Mouse (Mus musculus) embryonic facial prominence, embryonic 11.5 days (tissue): ENCODE measurements around the gene Muc3. TPM values are rescaled to one million over a fixed set of nuclear protein-coding genes. Genes with fewer than 3 reads are reported as not detected.

Experiments used
- ATAC-seq: fragments of 200-750 bp; cut with Nextera tagmentation; replicated peaks from 2 replicates; pipeline ENCODE4 v1.8.0; 2017; ENCODE audit warnings: low read depth; ENCODE audit not compliant: insufficient number of reproducible peaks, low FRiP score, low TSS enrichment
- DNase-seq: peaks from one replicate; pipeline ENCODE4 v3.0.0-alpha.2; 2015; ENCODE audit warnings: low spot score
- H3K27ac ChIP-seq: fragments of 300-500 bp; sonication (generic); replicated peaks from 2 replicates; pipeline ENCODE4 v1.5.1; 2014; ENCODE audit warnings: mild to moderate bottlenecking, low read depth, low read length, control low read depth
- H3K27me3 ChIP-seq: fragments of 300-500 bp; sonication (generic); 2 replicates; pipeline ENCODE4 v1.6.1; 2014; ENCODE audit warnings: mild to moderate bottlenecking, low read length, moderate library complexity, mixed read lengths; ENCODE audit not compliant: control insufficient read depth, insufficient read depth
- H3K36me3 ChIP-seq: fragments of 300-500 bp; sonication (generic); replicated peaks from 2 replicates; pipeline ENCODE4 v1.6.1; 2014; ENCODE audit warnings: low read depth, mild to moderate bottlenecking, low read length, moderate library complexity, mixed read lengths; ENCODE audit not compliant: control insufficient read depth, insufficient read depth
- H3K4me1 ChIP-seq: fragments of 300-500 bp; sonication (generic); 2 replicates; pipeline ENCODE4 v1.6.1; 2014; ENCODE audit warnings: low read length, mixed read lengths; ENCODE audit not compliant: control insufficient read depth, insufficient read depth
- H3K4me2 ChIP-seq: fragments of 300-500 bp; sonication (generic); 2 replicates; pipeline ENCODE4 v1.6.1; 2014; ENCODE audit warnings: low read depth, mild to moderate bottlenecking, control low read depth, low read length, moderate library complexity
- H3K4me3 ChIP-seq: fragments of 300-500 bp; sonication (generic); 2 replicates; pipeline ENCODE4 v1.5.1; 2014; ENCODE audit warnings: low read depth, low read length, control low read depth
- H3K9ac ChIP-seq: fragments of 300-500 bp; sonication (generic); replicated peaks from 2 replicates; pipeline ENCODE4 v1.6.1; 2014; ENCODE audit warnings: mild to moderate bottlenecking, control low read depth, low read length
- H3K9me3 ChIP-seq: fragments of 300-500 bp; sonication (generic); replicated peaks from 2 replicates; pipeline ENCODE4 v1.6.1; 2016; ENCODE audit warnings: mild to moderate bottlenecking, low read length, inconsistent platforms, mixed read lengths; ENCODE audit not compliant: control insufficient read depth
- WGBS: fragments of 180-500 bp; shearing (Covaris S2); extraction: QIAGEN DNeasy Blood & Tissue Kit; methylation state at CpG from one replicate; pipeline ENCODE4 v1.1.7; 2014; 5-methylcytosine and 5-hydroxymethylcytosine counted together
- polyA plus RNA-seq: library from polyadenylated mRNA; unstranded; fragments of >200 nt; fragmentation: Nextera tagmentation; extraction: Ambion mirVana; gene quantifications from 2 replicates; pipeline ENCODE4 v1.2.1, GENCODE M21; 2014

Muc3 gene
- polyA plus RNA-seq, 1 experiment from 2014 or later: not detected

DNA sequence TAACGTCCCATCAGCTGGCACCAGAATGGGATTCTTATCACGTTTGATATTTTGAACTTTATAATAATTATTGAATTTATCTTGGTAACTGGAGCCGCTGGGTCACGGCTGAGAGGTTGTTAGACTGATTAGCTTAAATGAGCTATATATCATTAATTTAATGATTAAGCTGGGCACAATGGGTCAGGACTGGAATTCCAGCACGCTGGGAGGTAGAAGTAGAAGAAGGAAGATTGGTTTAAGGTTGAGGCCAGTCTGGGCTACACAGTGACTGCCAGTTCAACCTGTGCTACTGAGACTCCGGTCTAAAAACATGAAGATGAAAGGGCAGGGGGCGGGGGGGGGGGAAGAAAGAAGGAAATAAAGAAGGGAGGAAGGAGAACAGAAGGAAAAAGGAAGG is 22.4 kb upstream of the Muc3 start:
- 72% methylated on average over 7 of the region's 7 CpGs for WGBS
- Histone ChIP-seq H3K27me3 (no peaks in the 10 kb centered on the region), H3K9ac (no peak overlapping the region), H3K4me1 (no peaks in the 10 kb centered on the region), H3K27ac (no peak overlapping the region), H3K9me3 (no peaks in the 10 kb centered on the region), H3K4me2 (no peak overlapping the region), H3K36me3 (no peaks in the 10 kb centered on the region), H3K4me3 (no peak overlapping the region)
- DNase-seq (no peak), ATAC-seq (no peak)

GRCm38 (mm10) chr5:137170836-137171380 is 21.8 kb upstream of the Muc3 start:
- no peaks in the 10 kb centered on the region for H3K27me3 ChIP-seq
- H3K9ac ChIP-seq: no peak overlapping the region
- no peak overlapping the region for H3K4me2 ChIP-seq
- no peak for ATAC-seq
- no peaks in the 10 kb centered on the region for H3K9me3 ChIP-seq
- no peak for DNase-seq
- no peaks in the 10 kb centered on the region for H3K4me1 ChIP-seq
- no peak overlapping the region for H3K27ac ChIP-seq
- H3K4me3 ChIP-seq: no peak overlapping the region
- no peaks in the 10 kb centered on the region for H3K36me3 ChIP-seq
- 80% methylated on average over 9 of the region's 9 CpGs for WGBS

- Histone ChIP-seq H3K9ac (no peak overlapping the region), H3K4me3 (no peak overlapping the region), H3K27me3 (no peaks in the 10 kb centered on the region), H3K36me3 (no peaks in the 10 kb centered on the region), H3K4me2 (no peak overlapping the region), H3K9me3 (no peaks in the 10 kb centered on the region), H3K27ac (no peak overlapping the region), H3K4me1 (no peaks in the 10 kb centered on the region)
- no peak for DNase-seq
- 76% methylated on average over 6 of the region's 6 CpGs for WGBS
- no peak for ATAC-seq
Measured at GRCm38 (mm10) chr5:137167539-137167938, 18.4 kb upstream of the Muc3 start.

DNA sequence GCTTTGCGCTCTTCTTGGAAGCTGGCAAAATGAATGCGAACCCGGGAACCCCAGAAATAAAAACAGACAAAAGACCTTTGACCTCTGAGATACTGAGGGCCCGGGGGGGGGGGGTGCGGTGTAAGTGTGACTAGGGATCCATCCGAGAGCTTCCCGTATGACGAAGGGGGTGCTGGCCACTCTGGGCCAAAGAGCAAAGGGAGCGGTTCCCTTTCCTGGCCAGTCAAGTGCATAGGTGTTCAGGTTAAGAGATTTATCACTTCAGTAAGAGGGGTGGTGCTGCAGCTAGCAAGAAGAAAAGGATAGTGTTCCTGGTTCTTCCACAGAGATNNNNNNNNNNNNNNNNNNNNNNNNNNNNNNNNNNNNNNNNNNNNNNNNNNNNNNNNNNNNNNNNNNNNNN is 16.9 kb upstream of the Muc3 start:
- 73% methylated on average over 9 of the region's 9 CpGs for WGBS

DNA sequence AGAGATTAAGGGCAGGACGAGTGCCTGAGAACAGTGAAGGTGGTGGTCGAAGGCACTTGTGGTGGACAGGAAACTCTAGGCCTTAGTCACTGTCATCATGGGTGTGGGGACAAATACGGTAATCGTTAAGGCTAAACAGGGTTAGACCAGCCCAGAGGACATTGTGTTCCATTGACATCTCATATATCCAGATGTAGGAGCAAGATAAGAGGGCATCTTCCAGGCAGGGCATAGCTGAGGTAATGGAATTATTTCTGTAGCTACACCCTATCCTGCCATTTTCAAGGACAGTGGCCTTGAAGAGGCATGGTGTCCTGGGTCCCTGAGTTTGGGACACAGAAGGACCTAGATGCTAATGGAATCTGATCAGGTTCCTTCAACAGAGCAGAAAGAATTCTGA is 12.7 kb upstream of the Muc3 start:
- H3K36me3 ChIP-seq: no peaks in the 10 kb centered on the region
- no peaks in the 10 kb centered on the region for H3K4me1 ChIP-seq
- H3K9ac ChIP-seq: no peak overlapping the region
- no peak overlapping the region for H3K4me2 ChIP-seq
- no peaks in the 10 kb centered on the region for H3K27me3 ChIP-seq
- H3K27ac ChIP-seq: no peak overlapping the region
- 85% methylated on average over 4 of the region's 4 CpGs for WGBS
- no peaks in the 10 kb centered on the region for H3K9me3 ChIP-seq
- DNase-seq (no peak), ATAC-seq (no peak)
- H3K4me3 ChIP-seq: no peak overlapping the region

More for the DNA sequence above, 16.9 kb upstream of the Muc3 start:
- no peaks in the 10 kb centered on the region for H3K9me3 ChIP-seq
- H3K9ac ChIP-seq: no peak overlapping the region
- ATAC-seq (no peak), DNase-seq (no peak)
- no peak overlapping the region for H3K27ac ChIP-seq
- no peaks in the 10 kb centered on the region for H3K27me3 ChIP-seq
- no peak overlapping the region for H3K4me2 ChIP-seq
- no peaks in the 10 kb centered on the region for H3K36me3 ChIP-seq
- H3K4me1 ChIP-seq: no peaks in the 10 kb centered on the region
- H3K4me3 ChIP-seq: no peak overlapping the region

- no peak overlapping the region for H3K27ac ChIP-seq
- H3K27me3 ChIP-seq: no peaks in the 10 kb centered on the region
- DNase-seq (peak; percentile 15), ATAC-seq (no peak)
- H3K4me2 ChIP-seq: no peak overlapping the region
- 31% methylated on average over 11 of the region's 11 CpGs for WGBS
- H3K36me3 ChIP-seq: no peaks in the 10 kb centered on the region
- H3K9me3 ChIP-seq: no peaks in the 10 kb centered on the region
- H3K4me3 ChIP-seq: no peak overlapping the region
- no peak overlapping the region for H3K9ac ChIP-seq
- H3K4me1 ChIP-seq: no peaks in the 10 kb centered on the region
Measured at GRCm38 (mm10) chr5:137159461-137159860, 10.3 kb upstream of the Muc3 start.

- Histone ChIP-seq H3K4me1 (no peaks in the 10 kb centered on the region), H3K9ac (no peak overlapping the region), H3K36me3 (no peaks in the 10 kb centered on the region), H3K27me3 (no peaks in the 10 kb centered on the region), H3K9me3 (peaks cover 8% of the 10 kb centered on the region), H3K4me3 (no peak overlapping the region), H3K27ac (no peak overlapping the region), H3K4me2 (no peak overlapping the region)
- DNase-seq: no peak
- ATAC-seq: no peak
- WGBS: 89% methylated on average over 5 of the region's 5 CpGs
Measured at GRCm38 (mm10) chr5:137153289-137153688, 4.2 kb upstream of the Muc3 start.

- peaks cover 8% of the 10 kb centered on the region for H3K9me3 ChIP-seq
- ATAC-seq (no peak), DNase-seq (no peak)
- H3K4me3 ChIP-seq: no peak overlapping the region
- H3K9ac ChIP-seq: no peak overlapping the region
- no peak overlapping the region for H3K27ac ChIP-seq
- H3K4me2 ChIP-seq: no peak overlapping the region
- no peaks in the 10 kb centered on the region for H3K27me3 ChIP-seq
- H3K4me1 ChIP-seq: no peaks in the 10 kb centered on the region
- WGBS: 66% methylated on average over 2 of the region's 2 CpGs
- H3K36me3 ChIP-seq: no peaks in the 10 kb centered on the region
Measured at GRCm38 (mm10) chr5:137152623-137153022, 3.5 kb upstream of the Muc3 start.
